Mouse (Mus musculus) liver, adult 2 months (tissue): ENCODE data around the gene Brd1.

Experiments
- CTCF ChIP-seq: fragments of 200-500 bp; IDR thresholded peaks from 2 replicates; pipeline ENCODE4 v1.5.1; 2011; ENCODE audit warnings: low read depth, low read length, control low read depth
- POLR2A ChIP-seq: fragments of 200-500 bp; IDR thresholded peaks from 2 replicates; pipeline ENCODE4 v1.6.1; 2011; ENCODE audit warnings: low read length, control low read depth; ENCODE audit not compliant: insufficient read depth; ENCODE audit errors: extremely low read depth

- TF ChIP-seq POLR2A, result no peak
- peak; percentile 32; the same call in 1 of the 2 replicates for TF ChIP-seq CTCF
Observed at GRCm38 (mm10) chr15:88716350-88716749, 17.7 kb downstream of the Brd1 start.
